Mouse (Mus musculus): ENCODE data around the gene Tex261. TPM values are rescaled to one million over a fixed set of nuclear protein-coding genes. Genes with fewer than 3 reads are reported as not detected.
"Not testable (repeated sequence)": the region's sequence is repeated elsewhere in the genome, so short reads cannot be mapped to it uniquely, and the experiment has no call there.

Tex261 gene
- polyA plus RNA-seq (2017; shearing (Covaris generic)) = 100 to 1,000 TPM in 1 of 3 experiments, 10 to 100 TPM in 2; 67.9 to 100 (median 91.6) TPM

DNA sequence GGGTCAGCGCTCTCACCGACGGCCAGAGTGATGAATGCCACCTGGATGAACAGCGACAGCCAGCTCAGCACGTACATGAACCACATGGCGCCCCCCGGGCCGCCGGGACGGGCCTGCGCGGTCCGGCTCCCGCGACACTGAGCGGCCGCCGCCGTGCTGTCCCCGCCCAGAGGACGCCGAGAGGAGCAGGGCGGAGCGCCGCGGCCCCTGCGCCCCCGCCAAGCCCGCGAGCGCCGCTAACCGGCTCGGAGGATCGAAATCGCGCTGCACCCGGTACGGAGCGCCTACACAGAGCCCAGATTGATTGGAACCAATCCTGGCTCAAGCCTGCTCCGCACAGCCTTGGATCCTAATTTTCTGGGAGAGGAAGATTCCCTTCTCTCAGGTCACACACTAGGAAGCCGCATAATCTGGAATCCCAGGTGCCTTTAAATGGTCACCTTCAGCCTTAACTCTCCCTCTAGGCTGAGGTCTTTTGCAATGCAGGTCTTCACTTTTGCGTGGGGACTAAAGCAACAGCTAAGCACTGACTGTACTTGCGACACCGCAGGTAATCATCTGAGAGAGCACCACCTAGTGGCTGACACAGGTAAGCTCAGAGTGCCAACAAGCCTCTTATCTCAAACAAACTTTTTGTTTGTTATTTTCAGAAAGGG, at the start of gene Tex261:
TSS of gene Tex261 (minus strand) at position 176 of the 656 bp plus-strand sequence.
- peak; percentile 86 for ATAC-seq

DNA sequence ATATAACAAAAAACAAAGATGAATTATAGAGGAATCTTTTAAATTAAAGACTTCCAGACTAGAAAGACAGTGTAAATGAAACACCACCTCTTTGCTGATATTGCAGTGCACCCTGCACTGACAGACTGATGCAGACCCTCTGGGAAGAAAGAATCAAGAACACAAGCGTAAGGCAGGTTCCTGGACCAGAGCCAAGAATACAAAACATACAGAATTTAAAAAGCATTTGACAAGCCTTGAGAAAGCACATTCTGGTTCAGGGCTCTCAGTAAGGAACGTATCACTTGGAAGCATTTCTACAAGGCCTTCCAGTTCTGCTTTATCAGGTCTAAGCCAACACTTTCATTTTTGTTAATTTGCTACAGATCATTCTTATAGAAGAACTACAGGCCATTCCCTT, 46.2 kb upstream of the Tex261 start:
- ATAC-seq = no peak

DNA sequence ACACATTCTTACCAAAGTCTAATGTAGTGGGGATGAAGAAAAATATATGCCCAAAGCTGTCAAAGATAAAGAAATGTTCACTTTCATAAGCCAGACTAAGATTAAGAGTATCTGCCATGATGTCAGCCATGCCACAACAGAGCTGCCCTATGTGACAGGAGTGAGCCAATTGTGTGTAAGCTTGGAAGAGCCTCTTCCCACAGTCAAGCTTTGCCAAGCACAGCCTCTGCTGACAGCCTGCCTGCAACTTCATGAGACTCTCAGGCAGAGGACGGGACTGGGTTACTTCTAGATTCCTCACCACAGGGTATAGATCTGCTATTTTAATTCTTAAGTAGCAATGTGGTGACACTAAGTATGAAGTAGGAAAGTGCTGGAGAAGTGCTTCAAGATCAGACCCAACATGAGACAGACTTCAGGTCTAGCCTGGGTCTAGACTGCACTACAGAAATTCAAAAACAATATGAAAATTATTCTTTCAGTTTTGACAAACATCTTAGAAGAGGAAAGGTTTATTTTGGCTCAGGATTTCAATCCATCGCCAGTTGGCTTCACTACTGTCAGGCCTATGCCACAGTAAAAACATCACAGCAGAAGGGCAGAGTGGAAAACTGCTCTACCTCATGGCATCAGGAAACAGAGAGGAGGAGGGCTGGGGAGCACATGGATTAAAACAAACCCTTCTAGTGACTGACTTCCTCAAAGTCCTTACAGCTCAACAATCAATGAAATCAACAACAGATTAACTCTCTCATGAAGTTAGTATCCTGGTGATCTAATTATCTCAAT, 45.3 kb upstream of the Tex261 start:
- ATAC-seq = no peak

DNA sequence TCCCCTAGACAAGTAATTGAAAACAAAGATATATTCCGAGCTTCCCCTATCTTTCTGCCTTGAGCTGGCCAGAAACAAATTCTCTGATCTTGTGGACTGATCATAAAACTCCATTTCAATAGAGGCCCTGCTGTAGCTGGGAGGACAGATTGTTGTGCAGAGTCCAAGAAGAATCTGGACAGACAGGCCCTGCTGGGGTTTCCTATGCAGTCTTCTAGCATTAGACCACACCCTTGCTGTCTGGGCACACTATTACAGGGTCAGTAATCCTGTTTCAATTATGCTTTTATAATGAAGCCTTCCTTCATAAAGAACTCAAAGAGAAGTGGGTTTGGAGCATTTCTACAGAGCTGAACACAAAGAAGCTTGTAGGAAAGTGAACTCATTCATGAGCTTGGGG, 43.4 kb upstream of the Tex261 start:
- ATAC-seq = no peak

DNA sequence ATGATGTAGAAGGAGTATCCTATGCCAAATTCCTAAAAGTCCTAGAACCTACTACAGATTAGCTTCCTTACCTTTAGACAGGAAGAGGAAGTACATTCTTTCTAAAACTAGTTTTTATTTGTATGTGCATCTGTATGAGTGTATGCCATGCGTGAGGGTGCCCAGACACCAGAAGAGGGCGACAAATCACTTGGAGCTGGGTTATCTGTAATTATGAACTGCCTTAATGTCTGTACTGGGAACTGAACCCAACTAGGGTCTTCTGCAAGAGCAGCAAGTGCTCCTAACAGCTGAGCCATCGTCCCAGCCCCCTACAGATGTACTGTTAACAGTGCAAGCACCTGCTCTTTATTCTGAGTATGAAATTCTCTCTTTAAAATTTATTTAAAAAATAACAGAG, 40.2 kb upstream of the Tex261 start:
- ATAC-seq = no peak

DNA sequence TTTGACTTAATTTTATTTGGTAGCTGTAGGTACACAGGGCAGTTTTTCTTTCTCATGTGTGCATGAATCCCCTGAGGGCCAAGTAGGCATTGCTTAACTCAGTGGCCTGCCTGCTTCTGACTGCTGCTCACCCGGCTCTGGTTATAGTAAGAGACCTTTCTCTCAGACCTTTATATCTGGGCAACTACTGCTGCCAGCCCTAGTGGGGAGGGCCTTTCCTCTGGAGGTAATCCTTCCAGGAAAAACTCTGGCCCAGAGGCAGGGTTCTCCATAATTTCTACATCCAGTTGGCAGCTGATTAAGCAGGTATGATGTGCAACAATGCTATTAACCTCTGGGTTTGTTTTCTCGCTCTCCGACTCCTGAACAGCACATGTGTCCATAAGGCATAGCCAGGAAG, 27.2 kb upstream of the Tex261 start:
- no peak for ATAC-seq

DNA sequence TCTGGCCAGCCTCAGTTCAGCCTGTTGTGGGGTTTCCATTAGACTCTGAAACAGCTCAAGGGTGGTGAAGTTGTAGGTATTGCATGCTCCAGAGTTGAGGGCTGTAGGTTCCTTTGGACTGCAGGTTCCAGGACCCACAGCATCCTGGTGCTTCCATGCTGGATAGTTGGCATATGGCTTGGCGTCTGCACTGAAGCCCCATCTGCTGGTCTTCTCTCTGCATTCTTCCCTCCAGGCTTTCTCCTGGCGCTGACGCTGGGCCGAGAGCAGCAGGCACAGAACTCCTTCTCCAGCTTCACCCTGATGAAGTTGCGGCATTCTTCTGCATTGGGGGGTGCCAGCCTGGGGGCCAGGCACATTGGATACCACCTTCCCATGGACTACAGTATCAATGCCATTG, 26.4 kb upstream of the Tex261 start:
- no peak for ATAC-seq

DNA sequence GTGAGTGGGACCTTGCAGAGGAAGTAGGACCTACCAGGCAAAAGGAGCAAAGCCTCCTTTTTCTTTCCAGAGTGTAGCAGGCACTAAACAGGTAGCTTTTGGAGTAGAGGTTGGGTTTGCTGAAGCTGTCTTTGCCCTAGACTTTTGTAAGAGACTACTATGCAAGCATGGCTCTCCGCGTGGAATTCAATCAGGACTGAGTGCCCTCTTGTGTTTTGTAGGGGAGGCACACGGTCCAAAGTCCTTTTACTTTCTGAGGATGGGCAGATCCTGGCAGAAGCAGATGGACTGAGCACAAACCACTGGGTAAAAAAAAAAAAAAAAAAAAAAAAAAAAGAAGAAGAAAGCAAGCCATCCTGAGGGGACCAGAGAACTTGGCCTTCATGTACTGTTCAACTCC, 21.1 kb upstream of the Tex261 start:
- ATAC-seq = no peak

DNA sequence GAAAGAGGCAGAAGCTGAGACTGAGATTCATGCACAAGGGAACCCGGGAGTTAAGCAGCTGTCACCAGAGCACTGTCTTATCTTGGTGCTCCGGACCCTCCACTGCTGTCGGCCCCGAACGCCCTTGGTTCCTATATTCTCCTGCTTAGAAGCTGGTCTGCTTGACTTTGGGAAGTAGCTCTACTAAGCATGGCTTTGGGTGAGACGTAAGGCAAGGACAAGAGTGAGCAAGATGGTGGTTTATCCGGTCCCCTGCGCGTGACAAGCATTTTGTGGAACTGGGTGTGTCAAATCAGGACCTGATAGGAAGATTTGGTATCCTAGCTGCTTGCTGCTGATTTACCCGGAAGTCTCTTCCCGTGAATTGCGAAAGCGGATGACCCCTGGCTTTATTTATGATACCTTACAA, 19.9 kb upstream of the Tex261 start:
- ATAC-seq = no peak

DNA sequence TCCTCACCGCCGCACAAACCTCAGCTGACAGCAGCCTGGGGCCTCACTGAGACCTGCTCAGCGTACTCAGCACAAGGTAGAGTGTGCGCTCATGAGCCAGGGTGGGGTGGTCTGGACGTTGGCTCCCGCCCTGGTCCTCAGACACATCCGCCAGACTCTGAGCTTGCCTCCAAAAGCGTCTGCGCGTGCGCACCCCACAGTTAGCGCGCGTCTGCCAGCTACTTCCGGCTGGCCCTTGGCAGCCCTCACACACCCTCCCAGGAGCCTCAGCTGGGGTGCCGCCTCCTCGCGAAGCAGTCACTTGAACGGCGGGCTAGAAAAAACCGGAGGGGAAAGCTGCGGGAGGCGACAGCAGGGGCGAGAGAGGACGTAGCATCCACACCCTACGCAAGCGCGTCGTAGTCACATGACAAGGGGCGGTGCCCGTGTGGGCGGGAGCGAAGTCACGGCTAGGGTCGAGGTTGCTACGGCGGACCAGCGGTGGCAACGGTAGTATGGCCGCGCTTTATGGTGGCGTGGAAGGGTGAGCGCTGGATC, 19.2 kb upstream of the Tex261 start, which contains the start of gene Nagk:
TSS of gene Nagk (plus strand) at position 223 of the 537 bp plus-strand sequence.
- peak; percentile 92 for ATAC-seq

DNA sequence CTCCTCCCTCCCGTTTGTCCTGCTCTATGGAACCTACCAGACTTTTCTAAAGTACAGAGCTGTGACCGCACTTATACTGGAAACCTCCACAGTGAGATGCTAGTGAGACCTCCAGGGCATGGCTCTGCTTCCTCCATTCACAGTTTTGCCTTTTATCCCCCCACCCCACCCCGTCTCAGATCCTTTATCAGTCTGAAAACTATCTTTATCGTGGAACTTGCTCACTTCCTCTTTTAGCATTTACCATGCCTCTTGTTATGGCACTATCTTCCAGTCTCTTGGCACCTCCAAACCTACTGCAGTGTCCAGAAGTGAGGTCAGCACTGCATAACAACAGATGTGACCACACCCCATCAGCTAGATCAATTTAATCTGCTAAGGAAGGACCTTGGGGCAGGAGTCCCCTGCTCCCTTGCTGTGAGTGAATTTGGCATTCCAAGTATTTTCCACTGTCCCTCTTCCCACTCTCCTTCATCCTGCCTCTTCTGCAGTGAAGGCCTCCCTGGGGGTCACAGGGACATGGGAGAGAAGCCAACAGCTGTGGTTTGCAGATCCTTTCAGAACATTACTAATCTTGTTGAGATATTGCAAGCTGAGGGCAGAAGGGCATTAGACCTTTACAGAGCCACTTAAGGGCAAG, 15.8 kb upstream of the Tex261 start:
- no peak for ATAC-seq

DNA sequence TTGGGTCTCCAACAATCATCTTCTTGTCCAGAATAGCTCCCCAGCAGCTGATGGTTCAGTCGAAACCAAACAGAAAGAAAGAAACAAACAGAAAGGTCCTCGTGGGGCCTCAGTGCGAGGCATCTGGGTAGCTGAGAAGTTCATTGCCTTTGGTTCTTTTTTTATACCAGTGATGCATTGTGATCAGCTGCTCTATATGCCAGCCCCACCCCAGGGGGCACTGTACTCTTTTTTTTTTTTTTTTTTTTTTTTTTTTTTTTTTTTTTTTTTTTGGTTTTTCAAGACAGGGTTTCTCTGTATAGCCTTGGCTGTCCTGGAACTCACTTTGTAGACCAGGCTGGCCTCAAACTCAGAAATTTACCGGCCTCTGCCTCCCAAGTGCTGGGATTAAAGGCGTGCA, 14.9 kb upstream of the Tex261 start:
- not testable (repeated sequence) for ATAC-seq

DNA sequence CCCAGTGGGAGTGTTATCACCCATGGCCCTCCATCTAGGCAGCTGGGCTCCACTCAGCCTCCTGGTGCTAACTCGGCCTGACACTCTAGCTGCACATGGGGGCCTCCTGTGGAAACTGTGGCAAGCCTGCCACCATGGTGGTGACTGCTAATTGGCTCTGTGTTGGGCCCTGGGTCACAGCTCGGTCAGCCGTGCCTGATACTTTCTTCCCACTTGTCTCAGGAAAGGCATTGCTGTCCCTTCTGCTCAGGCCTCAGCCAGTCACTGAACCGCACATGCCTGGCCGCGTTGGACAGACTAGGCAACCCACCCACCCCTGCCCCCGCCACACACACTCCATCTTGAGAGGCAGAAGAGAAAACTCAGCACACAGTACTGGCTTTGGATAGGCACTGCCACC, 12.9 kb upstream of the Tex261 start:
- ATAC-seq = no peak

DNA sequence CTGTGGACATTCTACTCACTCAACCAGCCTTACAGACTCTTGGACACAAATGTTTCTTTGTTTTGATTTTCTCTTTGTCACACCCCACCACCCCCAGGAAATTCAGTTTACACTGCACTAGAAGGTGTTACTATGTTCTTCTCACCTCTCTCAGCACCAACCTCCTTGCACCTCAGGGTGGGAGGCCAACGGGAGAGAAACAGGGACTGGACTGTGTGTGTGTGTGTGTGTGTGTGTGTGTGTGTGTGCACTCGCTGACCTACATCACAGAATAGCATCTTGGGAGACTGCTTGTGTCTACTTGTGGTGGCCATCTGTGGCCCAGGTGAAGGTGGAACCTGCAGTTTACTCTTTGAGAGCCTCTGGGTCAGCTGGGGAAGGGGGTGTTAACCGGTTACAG, 10.8 kb upstream of the Tex261 start:
- no peak for ATAC-seq

DNA sequence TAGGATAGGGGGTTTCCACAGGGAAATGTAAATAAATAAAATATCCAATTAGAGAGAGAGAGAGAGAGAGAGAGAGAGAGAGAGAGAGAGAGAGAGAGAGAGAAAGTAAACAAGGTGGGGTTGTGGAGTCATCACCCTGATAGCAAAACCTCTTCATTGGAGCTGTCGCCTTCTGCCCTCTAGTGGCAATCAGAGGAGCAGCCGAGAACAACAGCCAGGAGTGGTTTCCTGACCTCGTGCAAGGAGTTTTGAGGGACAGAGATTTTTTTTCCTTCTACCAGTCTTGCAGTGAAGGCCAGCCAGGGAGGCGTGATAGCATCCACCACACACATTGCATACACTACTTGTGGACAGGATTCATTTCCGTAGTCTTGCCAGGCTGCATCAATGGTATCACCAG, 3.4 kb upstream of the Tex261 start:
- no peak for ATAC-seq

DNA sequence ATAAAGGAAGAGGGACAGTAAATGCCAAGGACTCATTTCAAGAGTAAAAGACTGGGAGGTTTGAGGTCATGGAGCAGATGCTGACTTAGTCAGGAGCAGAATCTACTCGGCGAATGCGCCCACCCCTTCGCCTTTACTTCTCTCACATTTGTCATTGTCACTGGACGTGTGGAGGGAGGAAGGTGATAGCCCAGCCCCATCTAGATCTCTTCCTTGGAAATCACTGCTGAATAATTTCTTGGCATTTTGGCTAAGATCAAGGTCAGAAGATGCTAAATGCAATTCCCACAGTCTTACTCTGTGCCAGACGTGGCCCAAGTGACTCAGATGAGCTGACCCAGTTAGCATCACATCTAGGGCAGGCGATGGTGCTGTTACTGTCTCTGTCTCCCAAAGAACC, 2.7 kb upstream of the Tex261 start:
- no peak for ATAC-seq

DNA sequence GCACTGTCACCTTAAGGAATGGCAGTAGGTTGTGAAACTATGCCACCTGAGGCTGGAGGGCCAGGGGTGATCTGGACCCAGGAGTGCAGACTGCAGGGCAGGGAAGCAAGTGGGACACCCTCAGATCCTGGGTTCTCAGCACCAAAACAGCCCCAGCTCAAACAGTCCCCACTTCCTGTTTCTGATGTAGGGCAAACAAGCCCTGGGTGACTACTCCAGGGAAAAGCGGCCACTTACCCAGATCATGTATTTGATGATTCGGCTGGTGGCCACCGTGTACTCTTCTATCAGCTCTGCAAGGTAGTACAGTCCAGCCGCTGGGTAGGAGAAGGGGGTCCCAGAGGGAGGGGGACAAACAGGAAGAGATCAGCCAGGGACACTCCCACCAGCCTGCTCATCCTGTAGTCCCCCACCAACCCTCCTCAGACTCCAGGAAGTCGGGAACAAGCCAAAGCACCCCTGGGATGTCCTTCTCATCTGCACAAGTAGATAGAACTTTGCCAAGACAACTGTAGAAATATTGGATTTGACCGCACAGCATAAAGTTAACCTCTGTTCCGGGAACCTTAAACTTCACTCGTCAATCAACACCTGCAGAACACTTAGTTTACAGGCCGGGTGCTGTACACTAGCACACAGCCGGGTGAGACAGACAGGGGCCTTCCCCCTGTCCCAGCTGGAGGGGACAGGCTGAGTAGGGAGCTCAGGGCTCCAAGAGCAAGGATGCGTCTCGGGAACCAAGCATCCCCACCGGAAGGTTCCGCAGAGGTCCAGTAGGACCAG, 641 bp downstream of the Tex261 start:
- ATAC-seq = peak; percentile 33

DNA sequence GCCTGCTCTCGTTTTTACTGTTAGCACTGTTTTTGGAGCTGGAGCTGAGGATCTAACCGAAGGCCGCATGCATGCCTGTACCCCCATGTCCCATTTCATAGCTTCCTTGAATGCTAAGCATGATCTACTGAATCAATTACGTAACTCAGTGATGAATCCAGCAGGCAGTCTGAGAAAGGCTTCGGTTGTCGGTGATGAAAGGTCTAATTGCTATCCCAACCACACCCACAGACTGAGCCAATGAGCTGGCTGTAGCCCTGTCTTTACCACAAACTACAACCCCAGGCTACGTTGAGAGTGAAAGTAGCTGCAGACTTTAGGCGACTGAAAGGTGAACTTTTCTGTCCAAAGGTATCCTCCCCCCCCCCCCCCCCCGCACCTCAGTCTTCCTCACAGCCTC, 1.5 kb downstream of the Tex261 start:
- no peak for ATAC-seq

DNA sequence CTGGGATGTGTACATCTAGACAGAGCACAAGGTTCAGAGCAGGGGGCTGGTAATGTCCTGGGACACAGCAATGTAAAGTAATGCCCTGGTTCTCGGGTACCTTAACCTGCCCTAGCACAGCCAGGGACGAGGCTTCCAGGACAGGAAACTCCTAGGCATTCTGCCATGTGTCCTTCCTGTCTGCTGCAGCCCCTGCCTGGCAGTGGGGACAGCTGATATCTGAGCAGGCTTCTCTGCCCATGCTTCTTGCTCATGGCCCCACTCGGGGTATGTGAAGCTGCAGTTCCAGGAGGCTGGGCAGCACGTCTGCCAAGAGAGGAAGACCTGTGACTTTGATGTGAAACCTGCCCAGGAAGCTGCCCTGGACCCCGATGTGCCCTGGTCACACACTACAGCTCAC, 7.1 kb downstream of the Tex261 start:
- ATAC-seq = no peak

DNA sequence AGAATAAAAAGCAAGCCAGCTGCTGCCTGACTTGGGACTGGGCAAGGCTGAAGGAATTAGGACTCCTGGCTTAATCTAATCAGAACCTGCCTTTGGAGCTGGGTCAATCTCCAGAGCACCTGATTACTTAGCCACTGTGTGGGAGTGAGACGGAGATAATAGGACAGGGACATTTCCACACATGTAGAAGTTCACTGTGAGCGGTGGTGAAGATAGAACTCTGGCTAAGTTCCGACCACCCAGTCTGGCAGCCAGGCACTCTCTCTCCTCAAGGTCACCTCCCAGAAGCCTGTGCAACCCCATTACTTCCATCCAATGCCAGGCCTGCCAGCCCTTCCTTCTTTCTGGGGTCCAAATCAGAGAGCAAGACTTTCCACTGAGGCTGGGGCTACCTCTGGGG, 8.6 kb downstream of the Tex261 start:
- no peak for ATAC-seq

DNA sequence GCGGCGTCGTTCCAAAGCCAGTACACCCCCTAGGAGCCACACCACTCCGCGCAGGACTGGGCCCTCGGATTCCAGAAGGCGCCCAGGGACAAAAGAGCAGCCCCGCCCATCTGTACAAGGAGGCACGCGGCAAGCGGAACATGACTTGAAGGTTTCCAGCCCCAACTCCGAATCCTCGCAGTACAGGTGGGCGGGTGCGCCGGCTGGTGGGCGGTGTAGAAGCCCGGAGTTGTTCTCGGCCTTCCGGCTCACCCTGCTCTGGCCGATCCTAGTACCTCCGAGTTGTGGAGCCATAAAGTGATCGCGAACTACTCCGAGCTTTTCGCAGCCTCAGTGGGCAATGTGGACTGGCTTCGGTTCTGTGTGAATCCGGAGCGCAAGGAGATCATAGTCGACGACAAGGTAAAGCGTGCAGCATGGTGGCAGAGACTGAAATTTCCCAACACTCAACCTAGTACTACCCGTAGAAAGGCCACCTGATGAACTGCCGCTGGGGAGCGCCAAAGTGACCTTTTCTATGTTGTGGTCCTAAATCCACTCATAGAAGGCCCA, 12.7 kb downstream of the Tex261 start:
- ATAC-seq = peak; percentile 53

DNA sequence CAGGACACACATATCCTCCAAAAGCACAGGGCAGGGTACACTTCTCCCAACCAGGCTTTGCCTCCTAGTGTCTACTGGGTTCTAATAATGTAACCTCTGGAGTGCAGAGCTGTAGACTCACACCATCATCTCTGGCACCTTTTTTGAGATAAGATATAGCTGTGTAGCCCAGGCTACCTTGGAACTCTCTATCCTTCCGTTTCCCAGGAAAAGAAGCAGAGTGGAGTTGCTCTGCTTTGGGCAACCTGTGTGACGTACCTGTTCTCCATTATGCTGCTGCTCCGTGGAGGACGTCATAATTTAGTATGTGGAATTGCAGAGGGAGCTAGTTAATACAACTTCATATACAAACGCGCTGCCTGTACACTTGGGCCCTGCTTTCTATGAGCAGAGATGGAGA, 13.3 kb downstream of the Tex261 start, which contains the start of gene Ankrd53:
TSS of gene Ankrd53 (plus strand) at position 301 of the 400 bp plus-strand sequence.
- no peak for ATAC-seq

All from inflammation-experienced regulatory T-cells, adult 6 months (primary cell).